Mouse (Mus musculus) heart, postnatal 0 days (tissue): Measurements from ENCODE around the gene Pappa2. TPM values are rescaled to one million over a fixed set of nuclear protein-coding genes. Genes with fewer than 3 reads are reported as not detected.

Experiments
- ATAC-seq: fragments of 200-750 bp; cut with Nextera tagmentation; 2 replicates; pipeline ENCODE4 v1.8.0; 2017; ENCODE audit warnings: low read depth, moderate number of reproducible peaks, moderate library complexity; ENCODE audit not compliant: insufficient read depth
- DNase-seq: peaks from one replicate; pipeline ENCODE4 v3.0.0-alpha.2; 2016; ENCODE audit warnings: low spot score
- H3K27ac ChIP-seq: fragments of 300-500 bp; sonication (generic); 2 replicates; pipeline ENCODE4 v1.5.1; 2014; ENCODE audit warnings: low read depth, mild to moderate bottlenecking
- H3K27me3 ChIP-seq: fragments of 300-500 bp; sonication (generic); 2 replicates; pipeline ENCODE4 v1.6.1; 2014; ENCODE audit warnings: low read length, mixed read lengths; ENCODE audit not compliant: control insufficient read depth, insufficient read depth
- H3K36me3 ChIP-seq: fragments of 300-500 bp; sonication (generic); replicated peaks from 2 replicates; pipeline ENCODE4 v1.6.1; 2014; ENCODE audit warnings: low read length, mixed read lengths; ENCODE audit not compliant: control insufficient read depth, insufficient read depth
- H3K4me1 ChIP-seq: fragments of 300-500 bp; sonication (generic); 2 replicates; pipeline ENCODE4 v1.6.1; 2014; ENCODE audit warnings: antibody characterized with exemption; ENCODE audit not compliant: control insufficient read depth, insufficient read depth
- H3K4me2 ChIP-seq: fragments of 300-500 bp; sonication (generic); 2 replicates; pipeline ENCODE4 v1.6.1; 2014; ENCODE audit warnings: low read depth, mild to moderate bottlenecking, low read length, moderate library complexity
- H3K4me3 ChIP-seq: fragments of 300-500 bp; sonication (generic); 2 replicates; pipeline ENCODE4 v1.5.1; 2014; ENCODE audit warnings: low read depth, low read length
- H3K9ac ChIP-seq: fragments of 300-500 bp; sonication (generic); replicated peaks from 2 replicates; pipeline ENCODE4 v1.6.1; 2014; ENCODE audit warnings: low read depth, low read length, mixed read lengths
- H3K9me3 ChIP-seq: fragments of 300-500 bp; sonication (generic); replicated peaks from 2 replicates; pipeline ENCODE4 v1.6.1; 2016; ENCODE audit warnings: low read length; ENCODE audit not compliant: control insufficient read depth
- CTCF ChIP-seq: IDR thresholded peaks from 2 replicates; pipeline ENCODE4 v1.5.1; 2016; ENCODE audit warnings: antibody characterized with exemption, control low read depth, low read depth
- EP300 ChIP-seq: IDR thresholded peaks from 2 replicates; pipeline ENCODE4 v1.6.1; 2016; ENCODE audit warnings: antibody characterized with exemption, low read depth
- WGBS: fragments of 180-500 bp; shearing (Covaris S2); extraction: QIAGEN DNeasy Blood & Tissue Kit; methylation state at CpG from one replicate; pipeline ENCODE4 v1.1.7; 2014; 5-methylcytosine and 5-hydroxymethylcytosine counted together
- polyA plus RNA-seq: library from polyadenylated mRNA; unstranded; fragments of >200 nt; fragmentation: Nextera tagmentation; extraction: Ambion mirVana; gene quantifications from 2 replicates; pipeline ENCODE4 v1.2.1, GENCODE M21; 2015
- total RNA-seq: library from RNA; depleted of rRNA; stranded (reverse); fragments of >200 nt; gene quantifications from 2 replicates; pipeline ENCODE4 v1.2.3, GENCODE M21; 2014; ENCODE audit warnings: low replicate concordance

Gene Pappa2
- total and polyA plus RNA-seq, 2 experiments from 2014 or later: 0.08 to 0.16 TPM

DNA sequence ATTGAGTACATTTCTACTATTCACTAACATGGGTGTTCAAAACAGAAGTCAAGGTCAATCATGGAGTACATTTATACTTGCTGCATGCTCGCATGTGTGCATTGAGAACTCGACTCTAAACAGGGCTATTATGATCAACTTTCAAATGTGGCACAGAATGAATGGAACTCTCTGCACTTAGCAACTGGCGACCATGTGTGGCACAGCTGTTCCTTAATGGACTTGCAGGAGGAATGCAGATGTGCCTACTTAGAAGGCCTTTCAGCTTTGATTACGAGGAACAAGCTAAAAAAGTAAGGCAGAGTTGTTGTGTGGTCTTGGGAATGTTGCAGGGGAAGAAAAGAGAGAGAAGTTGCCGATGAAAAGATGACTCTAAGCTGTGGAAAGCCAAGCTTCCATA is 120.1 kb downstream of the Pappa2 start:
- Histone ChIP-seq H3K4me3 (no peak overlapping the region), H3K27me3 (no peaks in the 10 kb centered on the region), H3K4me2 (no peak overlapping the region), H3K9ac (no peak overlapping the region), H3K9me3 (no peaks in the 10 kb centered on the region), H3K27ac (no peak overlapping the region), H3K4me1 (no peaks in the 10 kb centered on the region), H3K36me3 (no peaks in the 10 kb centered on the region)
- no peak for DNase-seq
- WGBS: 69% methylated on average over 5 of the region's 5 CpGs
- ATAC-seq: no peak
- TF ChIP-seq CTCF: no peak
- no peak for TF ChIP-seq EP300

GRCm38 (mm10) chr1:158853936-158854882 is 126.1 kb downstream of the Pappa2 start:
- DNase-seq (no peak), ATAC-seq (no peak)
- Histone ChIP-seq H3K36me3 (no peaks in the 10 kb centered on the region), H3K4me3 (no peak overlapping the region), H3K27me3 (no peaks in the 10 kb centered on the region), H3K4me2 (no peak overlapping the region), H3K9me3 (no peaks in the 10 kb centered on the region), H3K27ac (no peak overlapping the region), H3K9ac (no peak overlapping the region), H3K4me1 (no peaks in the 10 kb centered on the region)
- no peak for TF ChIP-seq CTCF
- TF ChIP-seq EP300: no peak
- WGBS: 64% methylated on average over 5 of the region's 5 CpGs

- H3K4me1 ChIP-seq: no peaks in the 10 kb centered on the region
- no peak for DNase-seq
- TF ChIP-seq EP300 (no peak), CTCF (no peak)
- H3K4me2 ChIP-seq: no peak overlapping the region
- H3K27me3 ChIP-seq: no peaks in the 10 kb centered on the region
- no peak overlapping the region for H3K9ac ChIP-seq
- 62% methylated on average over 14 of the region's 14 CpGs for WGBS
- ATAC-seq: no peak
- H3K27ac ChIP-seq: no peak overlapping the region
- no peaks in the 10 kb centered on the region for H3K9me3 ChIP-seq
- no peak overlapping the region for H3K4me3 ChIP-seq
- no peaks in the 10 kb centered on the region for H3K36me3 ChIP-seq
Observed at GRCm38 (mm10) chr1:158852836-158853567, 127.3 kb downstream of the Pappa2 start.

- no peaks in the 10 kb centered on the region for H3K27me3 ChIP-seq
- ATAC-seq: no peak
- H3K4me2 ChIP-seq: no peak overlapping the region
- H3K27ac ChIP-seq: no peak overlapping the region
- 67% methylated on average over 3 of the region's 3 CpGs for WGBS
- H3K9ac ChIP-seq: no peak overlapping the region
- no peak for DNase-seq
- TF ChIP-seq CTCF: no peak
- no peak for TF ChIP-seq EP300
- H3K9me3 ChIP-seq: no peaks in the 10 kb centered on the region
- H3K36me3 ChIP-seq: no peaks in the 10 kb centered on the region
- H3K4me3 ChIP-seq: no peak overlapping the region
- no peaks in the 10 kb centered on the region for H3K4me1 ChIP-seq
Observed at GRCm38 (mm10) chr1:158850459-158850858, 129.8 kb downstream of the Pappa2 start.

- H3K9ac ChIP-seq: no peak overlapping the region
- TF ChIP-seq CTCF (peak; percentile 33), EP300 (no peak)
- H3K27ac ChIP-seq: no peak overlapping the region
- H3K27me3 ChIP-seq: no peaks in the 10 kb centered on the region
- WGBS: 67% methylated on average over 10 of the region's 10 CpGs
- DNase-seq (no peak), ATAC-seq (no peak)
- no peaks in the 10 kb centered on the region for H3K36me3 ChIP-seq
- no peak overlapping the region for H3K4me3 ChIP-seq
- no peaks in the 10 kb centered on the region for H3K4me1 ChIP-seq
- H3K4me2 ChIP-seq: no peak overlapping the region
- H3K9me3 ChIP-seq: no peaks in the 10 kb centered on the region
Observed at GRCm38 (mm10) chr1:158844604-158845003, 135.7 kb downstream of the Pappa2 start.
